Mouse (Mus musculus) testis, adult 2 months (tissue): ENCODE results near the gene Plcd3.

Experiments used
- CTCF ChIP-seq: fragments of 200-500 bp; IDR thresholded peaks from 2 replicates; pipeline ENCODE4 v1.5.1; 2012; ENCODE audit warnings: low read depth, mild to moderate bottlenecking, inconsistent platforms, low read length, moderate library complexity; ENCODE audit not compliant: control insufficient read depth, insufficient read depth, insufficient replicate concordance
- POLR2A ChIP-seq: fragments of 200-500 bp; IDR thresholded peaks from 2 replicates; pipeline ENCODE4 v1.6.1; 2012; ENCODE audit warnings: low read depth, mild to moderate bottlenecking, inconsistent platforms, low read length, moderate library complexity; ENCODE audit not compliant: control insufficient read depth

GRCm38 (mm10) chr11:103066191-103067050 lies 35.0 kb downstream of the Plcd3 start:
- no peak for TF ChIP-seq CTCF
- TF ChIP-seq POLR2A, result no peak
